Mouse (Mus musculus): Measurements from ENCODE around the gene Lipt2.

Gene Lipt2

DNA sequence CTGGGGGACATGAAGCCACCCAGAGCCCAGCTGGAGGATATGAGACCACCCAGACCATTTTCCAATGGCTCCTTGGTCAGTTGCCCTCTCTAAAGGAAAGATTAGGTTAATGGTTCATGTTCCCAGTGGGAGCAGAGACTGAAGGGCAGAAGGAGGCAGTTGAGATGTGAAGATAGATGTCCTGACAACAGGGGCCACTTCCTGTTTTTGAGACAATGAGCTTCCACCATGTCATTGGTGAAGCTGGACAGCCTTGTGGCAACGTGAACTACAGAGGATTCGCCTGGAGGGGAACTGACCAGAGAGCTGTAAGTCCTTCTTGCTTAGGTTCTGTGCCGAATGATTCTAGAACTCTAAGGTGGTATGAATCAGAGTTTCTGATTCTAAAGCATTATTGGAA, 17.2 kb downstream of the Lipt2 start, which contains the start of gene Kcne3:
Kcne3 (plus strand) TSS at position 234 of the 400 bp plus-strand sequence.
- no peak for DNase-seq

DNA sequence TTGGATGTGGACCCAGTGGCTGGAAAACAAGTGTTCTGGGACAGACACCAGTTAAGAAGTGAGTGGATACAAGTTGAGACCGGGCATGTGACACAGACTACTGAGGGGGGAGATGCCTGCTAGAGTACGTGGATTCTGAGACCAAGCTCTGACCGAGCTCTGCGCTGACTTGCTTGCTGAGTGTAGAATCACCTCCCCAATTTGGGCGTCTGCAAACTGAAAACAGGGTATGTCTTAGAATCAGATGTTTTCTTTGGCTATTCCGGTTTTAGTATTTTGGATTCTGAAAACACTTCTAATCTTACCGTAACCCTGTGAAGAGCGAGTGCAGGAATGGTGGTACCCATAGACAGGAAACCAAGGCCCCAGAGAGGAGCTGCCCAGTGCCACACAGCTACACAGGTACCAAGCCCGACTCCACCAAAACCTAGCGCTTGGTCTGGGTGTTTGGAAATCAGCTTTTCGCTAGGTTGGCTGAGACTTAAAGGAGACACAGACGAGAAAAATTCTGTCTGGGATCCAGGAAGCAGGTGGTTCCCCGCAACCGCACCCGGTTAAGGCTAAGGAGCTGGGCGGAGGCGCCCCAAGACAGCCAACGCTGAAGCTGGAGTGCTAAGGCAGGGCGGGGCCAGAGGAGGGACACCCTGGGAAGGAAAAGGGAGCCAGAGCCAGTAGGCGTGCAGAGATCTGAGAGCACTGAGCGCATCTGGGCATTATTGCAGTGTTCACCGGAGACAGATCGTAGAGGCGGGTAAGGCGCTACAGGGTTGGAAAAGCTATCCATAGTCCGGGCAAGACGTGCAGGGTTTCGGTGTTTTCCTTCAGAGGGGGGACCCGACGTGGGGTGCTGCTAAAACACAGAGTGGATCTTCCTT, 19.2 kb downstream of the Lipt2 start:
- DNase-seq, result peak; percentile 63 to 75

DNA sequence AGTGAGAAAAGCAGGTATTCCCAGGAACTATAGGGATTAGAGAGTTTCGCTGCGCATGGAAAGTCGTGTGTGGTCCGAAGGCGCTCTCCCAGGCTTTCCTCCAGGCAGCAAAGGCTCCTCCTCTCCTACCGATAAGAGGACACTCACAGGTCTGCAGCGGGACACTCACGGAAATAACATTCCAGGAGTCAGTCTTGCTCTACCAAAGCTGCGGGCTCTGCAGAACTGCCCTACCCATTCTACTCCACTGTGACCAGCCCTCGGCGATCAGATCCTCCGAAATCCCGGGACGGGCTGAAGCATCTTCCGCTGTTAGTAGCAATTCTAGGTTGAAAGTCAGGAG, 19.8 kb downstream of the Lipt2 start:
- DNase-seq, result peak in 1 of 2 experiments; percentile 10

DNA sequence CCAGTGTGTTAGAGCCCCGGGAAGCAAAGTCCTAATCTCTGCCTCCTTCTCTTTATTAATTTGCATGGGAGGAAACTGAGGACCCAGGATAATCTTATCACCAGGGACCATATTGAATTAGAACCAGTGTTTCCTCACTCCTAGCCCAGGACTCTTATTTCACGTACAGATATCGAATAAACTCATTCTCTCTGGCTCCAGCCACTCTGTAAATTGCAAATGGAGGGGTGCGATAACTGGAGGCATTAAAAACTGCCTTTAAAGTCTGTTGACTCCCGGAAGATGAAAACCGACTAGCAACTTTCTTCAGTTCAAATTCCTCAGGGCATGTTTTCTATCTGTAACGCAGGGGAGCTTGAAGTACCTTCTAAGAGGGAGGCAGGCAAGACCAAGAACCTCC, 20.3 kb downstream of the Lipt2 start:
- no peak for DNase-seq

DNA sequence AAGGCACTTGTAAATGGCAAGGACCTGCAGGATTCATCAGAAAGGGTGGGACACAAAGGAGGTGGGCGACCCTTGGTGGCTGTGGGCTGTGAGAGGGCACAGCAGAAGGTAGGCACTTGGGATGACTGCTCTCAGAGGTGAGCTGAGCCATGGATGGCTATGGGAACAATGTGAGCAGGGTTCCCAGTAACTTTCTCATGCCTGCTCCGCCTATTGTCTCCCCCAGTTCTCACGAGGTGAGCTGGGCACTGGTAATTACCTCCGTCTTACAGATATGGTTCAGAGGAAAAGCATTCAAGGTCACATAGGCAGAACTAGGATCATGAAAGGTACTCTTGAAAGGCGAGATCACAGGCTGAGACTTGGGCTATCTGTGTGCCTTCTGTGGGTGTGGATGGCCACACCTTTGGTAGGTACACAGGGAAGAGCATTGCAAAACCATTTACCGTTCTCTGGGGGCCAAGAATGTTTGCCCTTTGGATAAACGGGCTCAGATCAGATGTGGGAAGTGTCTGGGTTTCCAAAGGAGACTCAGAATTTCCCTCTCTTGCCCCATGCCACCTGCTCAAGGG, 20.8 kb downstream of the Lipt2 start:
- DNase-seq, result no peak

DNA sequence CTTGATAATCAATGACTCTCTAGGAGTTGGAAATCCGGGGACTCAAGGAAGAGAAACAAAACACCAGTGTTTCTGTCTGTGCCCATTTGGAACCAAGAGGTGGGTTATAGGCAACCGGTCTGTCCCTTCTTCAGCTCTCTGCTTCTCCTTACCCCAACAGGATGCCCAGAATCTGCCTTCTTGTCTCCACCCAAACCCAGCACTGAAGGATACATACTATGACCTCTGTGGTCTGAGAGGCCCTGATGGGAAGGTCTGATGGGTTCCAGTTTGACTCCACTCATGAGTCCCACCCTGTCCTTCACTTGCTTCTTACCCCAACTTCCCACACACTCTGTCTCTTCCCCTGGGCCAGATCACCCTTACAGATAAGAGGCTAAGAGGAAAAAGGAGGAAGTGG, 22.1 kb downstream of the Lipt2 start:
- DNase-seq, result no peak

DNA sequence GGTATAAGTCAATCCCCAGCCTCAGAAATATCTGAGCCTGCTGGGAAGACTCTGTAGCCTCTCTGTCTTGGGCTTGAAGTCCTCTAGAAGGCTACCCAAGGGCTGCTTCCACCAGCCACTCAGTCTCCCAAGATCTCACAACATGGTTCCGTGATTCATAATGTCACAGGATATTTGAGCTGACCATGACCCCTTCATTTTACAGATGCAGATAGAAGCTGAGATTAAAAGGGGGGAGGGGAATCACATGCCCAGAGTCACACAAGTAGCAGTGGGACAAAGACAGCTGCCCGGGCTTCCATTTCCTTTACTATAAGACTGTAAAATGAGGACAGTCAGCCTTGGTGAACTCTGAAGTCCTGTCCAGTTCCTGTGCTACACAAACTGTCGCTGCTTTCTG, 22.5 kb downstream of the Lipt2 start:
- DNase-seq, result no peak

DNA sequence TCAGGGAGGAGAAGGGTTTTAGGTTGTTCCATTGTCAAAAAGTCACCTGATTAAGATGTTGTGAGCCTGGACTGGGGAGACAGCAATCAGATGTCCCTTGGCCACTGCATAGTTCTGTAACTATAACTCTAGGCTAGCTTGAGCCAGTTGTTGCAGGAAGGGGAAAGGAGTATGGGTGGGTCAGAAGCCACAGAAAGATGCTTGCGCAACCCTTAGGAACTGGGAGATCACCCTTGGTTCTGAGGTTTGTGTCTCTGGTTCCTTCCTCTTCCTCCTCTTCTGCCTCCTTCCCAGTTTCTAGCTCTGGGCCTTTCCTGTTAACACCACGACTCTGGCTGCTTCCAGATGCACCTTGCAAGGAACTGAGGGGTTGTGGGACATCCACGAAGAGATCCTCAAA, 23.3 kb downstream of the Lipt2 start:
- DNase-seq, result no peak

DNA sequence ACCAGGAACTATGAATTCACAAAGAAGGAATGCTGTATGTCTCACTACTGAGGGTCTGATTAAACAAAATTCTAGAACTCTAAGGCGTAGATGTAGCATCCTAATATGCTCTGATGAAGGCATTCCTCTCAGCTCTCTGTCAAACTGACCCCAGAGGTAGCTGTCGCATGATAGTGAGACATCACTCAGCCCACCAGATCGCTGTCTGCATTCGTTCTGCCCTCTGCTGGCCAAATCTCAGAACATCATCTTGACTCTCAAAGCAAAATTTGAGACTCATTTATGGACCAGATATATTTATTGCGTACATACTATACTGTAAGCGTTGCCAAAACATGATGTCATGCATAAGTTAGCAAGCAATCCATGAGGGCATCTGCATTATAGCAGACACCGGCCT, 28.5 kb downstream of the Lipt2 start:
- peak; percentile 42 to 74 for DNase-seq

DNA sequence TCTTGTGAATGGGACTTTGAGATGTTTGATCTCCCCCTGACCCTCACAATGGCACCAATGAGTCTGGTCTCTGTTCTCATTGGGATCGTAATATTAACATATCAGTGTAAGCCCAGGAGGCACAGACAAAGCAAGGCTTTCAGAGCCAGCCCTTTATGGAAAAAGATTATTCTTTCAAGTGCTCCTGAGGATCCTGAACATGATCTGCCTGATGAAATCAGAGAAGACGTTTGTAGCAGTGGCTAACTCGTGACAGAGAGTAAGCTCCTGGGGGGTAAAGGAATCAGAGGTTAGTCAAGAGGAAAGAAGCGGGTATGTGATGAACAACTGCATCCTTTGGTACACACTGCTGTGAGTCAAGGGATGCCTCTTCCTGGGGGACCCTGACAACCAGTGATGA, 31.1 kb downstream of the Lipt2 start:
- no peak for DNase-seq

DNA sequence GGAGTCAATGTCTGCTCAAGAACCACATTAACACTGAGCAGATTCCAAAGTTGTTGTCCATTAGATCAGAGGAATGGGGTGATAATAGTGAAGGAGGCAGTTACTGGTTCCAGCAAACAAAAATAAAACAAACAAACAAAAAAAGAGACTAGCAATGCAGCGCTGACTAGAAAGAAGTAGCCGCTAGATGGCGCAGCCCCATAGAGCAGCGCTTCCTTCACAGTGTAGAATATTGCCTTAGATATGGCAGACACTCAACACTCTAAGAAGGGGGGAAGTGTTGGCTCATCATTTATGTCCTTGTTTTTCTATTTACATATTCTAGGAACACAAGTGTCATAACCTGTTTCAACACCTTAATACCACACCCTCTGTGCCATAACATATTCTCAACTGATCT, 31.7 kb downstream of the Lipt2 start:
- DNase-seq, result peak; percentile 59 to 90

DNA sequence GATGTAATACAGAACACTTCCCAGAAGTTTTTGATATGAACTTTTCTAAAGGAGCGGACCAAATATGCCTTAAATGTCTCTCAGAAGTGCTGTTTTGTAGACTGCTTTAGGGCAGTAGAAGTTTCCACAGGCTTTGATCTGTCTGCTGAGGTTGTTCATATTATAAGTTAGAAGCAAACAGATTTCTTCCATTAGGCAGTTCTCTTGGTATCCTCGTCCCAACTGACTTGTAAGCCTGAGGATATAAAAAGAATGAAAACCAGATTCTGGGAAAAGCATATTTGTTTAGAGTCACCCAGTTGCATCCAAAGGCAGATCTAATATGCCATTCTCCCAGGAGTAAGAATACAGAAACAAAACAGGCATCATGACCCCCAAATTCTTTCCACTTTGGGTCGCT, 42.1 kb downstream of the Lipt2 start:
- no peak for DNase-seq

DNA sequence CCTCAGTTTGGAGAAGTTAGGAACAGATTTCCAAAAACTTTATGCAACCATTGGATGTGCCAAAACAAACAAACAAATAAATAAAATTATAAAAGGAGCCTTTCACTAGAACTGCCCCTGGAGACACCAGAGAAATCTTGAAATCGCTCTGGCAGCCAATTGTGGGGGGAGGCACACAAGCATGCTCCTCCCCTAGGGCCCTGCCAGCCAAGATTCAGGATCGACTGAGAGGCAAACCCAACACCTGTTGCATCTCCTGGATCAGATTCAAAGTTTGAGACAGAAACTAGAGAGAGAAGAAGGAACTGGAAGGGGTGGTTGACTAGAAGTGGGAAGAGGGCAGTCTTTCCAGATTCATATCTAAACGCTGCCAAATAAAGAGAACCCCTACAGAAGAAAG, 44.5 kb downstream of the Lipt2 start:
- no peak for DNase-seq

DNA sequence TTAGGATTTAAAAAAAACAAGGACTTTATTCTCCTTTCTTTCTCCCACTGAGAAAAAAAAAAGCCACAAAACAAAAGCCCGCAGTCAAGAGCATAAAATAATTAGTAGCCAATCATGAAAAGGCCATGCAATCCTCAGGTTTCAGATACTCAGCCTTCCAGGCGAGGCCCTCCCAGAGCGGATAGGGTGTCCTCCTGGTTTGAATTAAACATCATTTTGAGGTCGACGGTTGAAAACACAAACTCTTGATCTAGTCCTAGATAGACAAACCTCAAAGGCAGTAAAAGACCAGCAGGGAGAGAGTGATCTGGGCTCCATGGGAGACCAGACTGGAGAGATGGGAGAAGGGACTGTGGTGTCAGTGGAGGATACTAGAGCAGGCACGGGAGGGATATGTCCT, 45.8 kb downstream of the Lipt2 start:
- DNase-seq, result no peak

DNA sequence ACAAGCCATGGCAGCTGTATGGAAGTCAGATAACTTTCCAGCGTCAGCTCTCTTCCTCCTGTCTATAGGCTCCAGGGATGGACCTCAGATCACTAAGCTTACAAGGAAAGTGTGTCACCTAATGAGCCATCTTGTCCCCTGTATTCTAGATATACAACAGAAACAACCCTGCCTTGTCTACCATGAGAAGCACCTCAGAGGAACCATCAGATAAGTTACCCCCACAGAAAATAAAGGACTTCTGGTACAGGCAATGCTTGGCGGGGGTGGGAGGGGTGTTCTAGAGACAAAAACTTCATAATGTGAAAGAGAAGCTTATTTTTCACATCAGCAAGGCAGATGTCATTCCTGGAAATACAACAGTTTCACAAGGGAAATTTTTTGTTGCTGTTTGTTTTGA, 47.1 kb downstream of the Lipt2 start:
- DNase-seq, result no peak

DNA sequence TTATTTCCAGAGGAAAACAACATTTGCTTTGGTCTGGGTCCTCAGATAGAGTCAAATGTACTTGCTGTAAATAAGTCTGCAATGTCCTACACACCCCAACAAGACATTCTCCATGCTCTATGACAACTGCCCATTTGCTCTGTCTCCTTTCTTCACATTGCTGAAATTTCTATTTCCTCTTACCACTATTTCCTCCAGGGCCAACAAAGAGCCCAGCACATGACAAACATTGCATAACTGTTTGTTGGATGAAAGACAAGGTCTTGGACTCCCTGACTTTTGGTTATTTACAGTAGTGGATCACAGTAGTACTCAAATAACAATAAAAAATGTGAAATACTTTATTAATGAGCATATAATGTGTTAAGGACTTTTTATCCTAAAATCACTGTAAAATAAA, 48.8 kb downstream of the Lipt2 start:
- peak in 1 of 2 experiments; percentile 7 for DNase-seq
